Mouse (Mus musculus) G1E (cell line): ENCODE results near the gene Clic5.
"Not testable (repeated sequence)": the region's sequence is repeated elsewhere in the genome, so short reads cannot be mapped to it uniquely, and the experiment has no call there.

ENCODE experiments used
- CTCF ChIP-seq: IDR thresholded peaks from 2 replicates; pipeline ENCODE4 v1.5.1; 2012; ENCODE audit warnings: low read depth, low read length, inconsistent platforms, mixed read lengths
- GATA1 ChIP-seq: IDR thresholded peaks from 2 replicates; pipeline ENCODE4 v1.6.1; 2012; ENCODE audit warnings: borderline replicate concordance, low read length, inconsistent platforms, mixed read lengths
- GATA2 ChIP-seq: IDR thresholded peaks from 2 replicates; pipeline ENCODE4 v1.6.1; 2012; ENCODE audit warnings: low read depth, low read length, inconsistent platforms, borderline replicate concordance
- POLR2AphosphoS5 ChIP-seq: IDR thresholded peaks from 2 replicates; pipeline ENCODE4 v1.6.1; 2012; ENCODE audit warnings: low read depth, low read length, inconsistent platforms; ENCODE audit not compliant: insufficient replicate concordance

- TF ChIP-seq CTCF, POLR2AphosphoS5, GATA1, GATA2: not testable (repeated sequence)
Observed at GRCm38 (mm10) chr17:44187537-44187936, 847 bp upstream of the Clic5 start.
